Comparison of ENCODE assay signal across 8 mouse cellular contexts in the genomic region with DNA sequence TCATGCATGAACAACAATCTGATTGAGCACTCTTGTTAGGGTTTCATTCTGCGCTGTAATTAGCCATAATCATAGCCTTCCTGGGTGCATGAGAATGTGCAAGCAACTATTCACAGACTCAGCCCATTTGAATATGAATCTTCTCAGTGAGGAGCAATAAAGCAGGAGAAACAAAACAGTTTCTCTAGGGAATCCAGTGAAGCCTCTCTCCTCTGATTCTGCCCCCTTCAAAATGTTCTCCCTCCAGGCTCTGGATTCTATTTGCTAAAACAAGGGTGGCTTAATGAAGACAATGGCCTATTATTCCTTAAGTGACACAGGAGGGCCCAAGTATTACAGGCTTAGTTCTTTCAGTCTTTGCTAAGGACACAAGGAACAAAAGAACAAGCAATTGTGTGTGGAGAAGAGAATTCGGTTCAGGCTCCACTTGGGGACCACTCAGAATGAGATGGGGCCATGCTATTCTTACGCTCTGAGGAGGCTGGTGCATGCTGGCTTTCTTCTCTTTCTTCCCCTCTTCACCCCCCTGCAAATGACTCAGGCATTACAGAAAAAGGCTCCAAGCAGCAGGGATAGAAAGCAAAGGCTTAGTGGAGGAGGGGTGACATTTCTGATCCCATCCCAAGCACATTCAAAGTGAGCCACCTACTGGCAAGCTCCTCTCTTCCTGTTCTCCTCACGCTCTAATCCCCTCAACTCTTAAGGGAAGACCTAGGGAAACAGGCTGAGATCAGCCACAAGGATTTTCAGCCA.
DNase-seq lines count a peak whose midpoint lies in the region; ATAC-seq and TF ChIP-seq lines count a peak whose summit lies in the region.

No protein-coding gene starts in this region.

- 11% methylated on average over 4 of the region's 4 CpGs for WGBS in hindbrain, postnatal 0 days

- TF ChIP-seq CTCF in hindbrain, postnatal 0 days (IDR thresholded peaks at IDR 0.05; ENCODE audit: low read depth): peak; percentile 84

- no peaks in the 10 kb centered on the region for H3K36me3 ChIP-seq in hindbrain, postnatal 0 days (ENCODE audit: insufficient read depth, low read length)

- H3K4me1 ChIP-seq in hindbrain, postnatal 0 days (ENCODE audit: insufficient read depth, low read length): 0 out of 2 replicates have a peak, but pooled peaks cover 5% of the 10 kb centered on the region

- no peak overlapping the region for H3K9ac ChIP-seq in hindbrain, postnatal 0 days (replicated peaks; ENCODE audit: low read length)

- H3K4me3 ChIP-seq in hindbrain, postnatal 0 days (ENCODE audit: low read length): no peak overlapping the region

- H3K27ac ChIP-seq in hindbrain, postnatal 0 days: peak overlapping the region; percentile 67

- ATAC-seq in hindbrain, postnatal 0 days: peak; percentile 87
- ATAC-seq in megakaryocyte progenitor cell, adult 5-6 weeks (replicated peaks; ENCODE audit: poor library complexity): peak; percentile 67

- no peaks in the 10 kb centered on the region for H3K9me3 ChIP-seq in hindbrain, postnatal 0 days (ENCODE audit: low read length)

- peak overlapping the region; percentile 16; the same call in 1 of the 2 replicates for H3K4me2 ChIP-seq in hindbrain, postnatal 0 days (ENCODE audit: low read depth, low read length)

- H3K27me3 ChIP-seq in hindbrain, postnatal 0 days (ENCODE audit: insufficient read depth, low read length): no peaks in the 10 kb centered on the region

- peak; percentile 20 for DNase-seq in WW6 (ENCODE audit: low read depth, low spot score)
- DNase-seq in cerebellum, postnatal 14 days: peak; percentile 74 to 80
- DNase-seq in frontal cortex, postnatal 36 days (ENCODE audit: low spot score in 2 of 2): peak; percentile 56 to 75
- DNase-seq in hindbrain, postnatal 0 days (ENCODE audit: low spot score): peak; percentile 91
- DNase-seq in left cerebral cortex, adult 11 months (ENCODE audit: low spot score): peak; percentile 67
- peak; percentile 50 for DNase-seq in right cerebral cortex, postnatal 25 days
- DNase-seq in spleen, postnatal 14 days (ENCODE audit: low spot score in 2 of 2): no peak

Comparison
In these comparisons a context has a peak if more than half of its experiments do, and no peak if none do; other contexts are left out.
1. DNase-seq: peak in WW6 (single experiment), cerebellum, postnatal 14 days (2 of 2), frontal cortex, postnatal 36 days (2 of 2), hindbrain, postnatal 0 days (single experiment), left cerebral cortex, adult 11 months (single experiment) and right cerebral cortex, postnatal 25 days (single experiment); none in spleen, postnatal 14 days (0 of 2).